In genomic region chr6:18822812-18823211, GRCm38 (mm10) we compare ENCODE assay signal across 16 mouse cellular contexts. TPM values are rescaled to one million over a fixed set of nuclear protein-coding genes. Genes with fewer than 3 reads are reported as not detected.
DNase-seq lines count a peak whose midpoint lies in the region; ATAC-seq lines count a peak whose summit lies in the region.
"Had no signal": no experiment of that assay in that cellular context is flagged by ENCODE, and none has a peak within 500 bp of the region (broad histone marks: within the 10 kb centered on the region; RNA-seq: fewer than 3 reads in every experiment).

No protein-coding gene starts in this region.

- peak overlapping the region; percentile 63; the same call in 1 of the 2 replicates for H3K27ac ChIP-seq in stomach, embryonic 15.5 days
- H3K27ac ChIP-seq in midbrain, embryonic 15.5 days = no peak overlapping the region
- H3K27ac ChIP-seq: left cerebral cortex, adult 2 months; macrophage; neural tube, embryonic 13.5 days had no signal

- no peaks in the 10 kb centered on the region for H3K4me1 ChIP-seq in stomach, embryonic 15.5 days
- no peaks in the 10 kb centered on the region for H3K4me1 ChIP-seq in midbrain, embryonic 15.5 days
- H3K4me1 ChIP-seq: neural tube, embryonic 13.5 days had no signal

- WGBS in stomach, embryonic 15.5 days = 54% methylated on average over 1 of the region's 1 CpGs
- 73% methylated on average over 1 of the region's 1 CpGs for WGBS in midbrain, embryonic 15.5 days

- H3K9me3 ChIP-seq in stomach, embryonic 15.5 days = no peaks in the 10 kb centered on the region
- no peaks in the 10 kb centered on the region for H3K9me3 ChIP-seq in midbrain, embryonic 15.5 days
- H3K9me3 ChIP-seq: neural tube, embryonic 13.5 days had no signal

- DNase-seq in NIH3T3 (ENCODE audit: low read depth) (peak; percentile 58), adipocyte (ENCODE audit: low spot score) (peak; percentile 53)
- DNase-seq in kidney, adult 9 months = peak; percentile 65
- DNase-seq: adrenal gland, postnatal 14 days; right cerebral cortex, adult 18-20 months had no signal

- H3K4me3 ChIP-seq in stomach, embryonic 15.5 days (replicated peaks) = no peak overlapping the region
- no peak overlapping the region for H3K4me3 ChIP-seq in midbrain, embryonic 15.5 days
- H3K4me3 ChIP-seq: left cerebral cortex, adult 2 months; neural tube, embryonic 13.5 days had no signal

- no peaks in the 10 kb centered on the region for H3K27me3 ChIP-seq in stomach, embryonic 15.5 days (replicated peaks)
- H3K27me3 ChIP-seq in midbrain, embryonic 15.5 days (replicated peaks) = no peaks in the 10 kb centered on the region
- H3K27me3 ChIP-seq: neural tube, embryonic 13.5 days had no signal

- no peaks in the 10 kb centered on the region for H3K36me3 ChIP-seq in stomach, embryonic 15.5 days
- H3K36me3 ChIP-seq in midbrain, embryonic 15.5 days (replicated peaks) = no peaks in the 10 kb centered on the region
- H3K36me3 ChIP-seq: neural tube, embryonic 13.5 days had no signal

- H3K9ac ChIP-seq in stomach, embryonic 15.5 days = no peak overlapping the region
- H3K9ac ChIP-seq in midbrain, embryonic 15.5 days = no peak overlapping the region
- H3K9ac ChIP-seq: neural tube, embryonic 13.5 days had no signal

- no peak overlapping the region for H3K4me2 ChIP-seq in stomach, embryonic 15.5 days
- no peak overlapping the region for H3K4me2 ChIP-seq in midbrain, embryonic 15.5 days
- H3K4me2 ChIP-seq: neural tube, embryonic 13.5 days had no signal

- ATAC-seq in stomach, embryonic 15.5 days (ENCODE audit: insufficient read depth, low FRiP score, low read depth) = peak; percentile 50; the same call in 1 of the 2 replicates
- ATAC-seq in cerebellum, adult (ENCODE audit: insufficient number of reproducible peaks, low FRiP score, low TSS enrichment) = no peak
- ATAC-seq in megakaryocyte, adult 5-6 weeks (ENCODE audit: poor library complexity, severe bottlenecking) = no peak
- ATAC-seq in midbrain, embryonic 15.5 days (replicated peaks) = no peak
- ATAC-seq: midbrain, embryonic 16.5 days had no signal

RNA-seq across cellular contexts. Expression of gene Lsm8, which starts 25.6 kb away (rescaled TPM):
- polyA plus RNA-seq in stomach, embryonic 15.5 days (2015; fragmentation: Nextera tagmentation; extraction: Ambion mirVana) = 176 and 189 TPM in 2 replicates
- 63.5 and 82.7 TPM in 2 replicates for total RNA-seq in megakaryocyte, adult 5-6 weeks (2015)
- 77.4 and 79.4 TPM in 2 replicates for total RNA-seq in megakaryocyte, adult 5-6 weeks (2017)
- 97.7 and 105 TPM in 2 replicates for polyA plus RNA-seq in midbrain, embryonic 15.5 days (2015; fragmentation: Nextera tagmentation; extraction: Ambion mirVana)

RNA-seq across cellular contexts. Expression of gene Ankrd7, which starts 43.3 kb away (rescaled TPM):
- 0.26 TPM in 2 replicates for polyA plus RNA-seq in stomach, embryonic 15.5 days (2015; fragmentation: Nextera tagmentation; extraction: Ambion mirVana)
- not detected in 2 replicates for total RNA-seq in megakaryocyte, adult 5-6 weeks (2015)
- total RNA-seq in megakaryocyte, adult 5-6 weeks (2017) = not detected in 2 replicates
- not detected in 2 replicates for polyA plus RNA-seq in midbrain, embryonic 15.5 days (2015; fragmentation: Nextera tagmentation; extraction: Ambion mirVana)
- total RNA-seq: adrenal gland, postnatal 14 days; granulocyte monocyte progenitor cell, adult 5-6 weeks; left cerebral cortex, adult 2 months; liver, adult 2 months had no signal
- polyA plus RNA-seq: heart, postnatal 0 days; liver, adult 2 months; macrophage; midbrain, embryonic 16.5 days; neural tube, embryonic 13.5 days had no signal
